22 mouse cellular contexts compared by ENCODE assay signal in genomic region chr9:41141026-41141425, GRCm38 (mm10). TPM values are rescaled to one million over a fixed set of nuclear protein-coding genes. Genes with fewer than 3 reads are reported as not detected.
DNase-seq lines count a peak whose midpoint lies in the region; ATAC-seq and TF ChIP-seq lines count a peak whose summit lies in the region.
"Had no signal": no experiment of that assay in that cellular context is flagged by ENCODE, and none has a peak within 500 bp of the region (broad histone marks: within the 10 kb centered on the region; RNA-seq: fewer than 3 reads in every experiment).

No protein-coding gene starts in this region.

- no peak for TF ChIP-seq RAD21 in MEL (IDR thresholded peaks at IDR 0.05; ENCODE audit: low read depth, low read length)

- peaks cover 0 to 40% of the 10 kb centered on the region in 2 experiments; a peak in 2 of 4 replicates for H3K36me3 ChIP-seq in MEL (ENCODE audit: control insufficient read depth in 1 of 2, insufficient read depth in 2 of 2, low read length in 2 of 2)
- no peaks in the 10 kb centered on the region for H3K36me3 ChIP-seq in splenic B cell, adult 2 months (ENCODE audit: control insufficient read depth, insufficient read depth, low read length, poor library complexity, severe bottlenecking)
- H3K36me3 ChIP-seq in midbrain, embryonic 14.5 days (ENCODE audit: control insufficient read depth, insufficient read depth, low read length): no peaks in the 10 kb centered on the region
- H3K36me3 ChIP-seq: embryonic facial prominence, embryonic 12.5 days; heart, embryonic 13.5 days; limb, embryonic 15.5 days; liver, embryonic 15.5 days; neural tube, embryonic 12.5 days had no signal

- no peak for TF ChIP-seq EP300 in MEL (IDR thresholded peaks at IDR 0.05; ENCODE audit: low read depth in 1 of 2, low read length in 2 of 2)

- no peak overlapping the region for H3K4me3 ChIP-seq in MEL (ENCODE audit: control insufficient read depth in 1 of 2, insufficient read depth in 1 of 2, low read depth in 2 of 2, low read length in 2 of 2)
- H3K4me3 ChIP-seq in midbrain, embryonic 14.5 days (replicated peaks; ENCODE audit: low read depth, low read length): no peak overlapping the region
- H3K4me3 ChIP-seq: embryonic facial prominence, embryonic 12.5 days; erythroblast, embryonic 14.5 days; forebrain, embryonic 13.5 days; heart, embryonic 13.5 days; limb, embryonic 15.5 days; liver, embryonic 15.5 days; neural tube, embryonic 12.5 days had no signal

- H3K79me2 ChIP-seq in MEL (ENCODE audit: control insufficient read depth, insufficient read depth, low read length, poor library complexity): no peaks in the 10 kb centered on the region

- no peak overlapping the region for H3K27ac ChIP-seq in MEL (ENCODE audit: control insufficient read depth, low read depth, low read length)
- H3K27ac ChIP-seq in midbrain, embryonic 14.5 days (replicated peaks; ENCODE audit: low read depth, low read length): no peak overlapping the region
- H3K27ac ChIP-seq: embryonic facial prominence, embryonic 12.5 days; forebrain, embryonic 13.5 days; heart, embryonic 13.5 days; hindbrain, embryonic 14.5 days; kidney, postnatal 0 days; limb, embryonic 15.5 days; liver, embryonic 15.5 days; neural tube, embryonic 12.5 days had no signal

- H3K4me1 ChIP-seq in MEL (ENCODE audit: control insufficient read depth in 1 of 2, insufficient read depth in 2 of 2, low read length in 2 of 2): peaks cover 26 to 50% of the 10 kb centered on the region in 2 experiments
- no peaks in the 10 kb centered on the region for H3K4me1 ChIP-seq in midbrain, embryonic 14.5 days (ENCODE audit: control insufficient read depth, insufficient read depth, low read length)
- H3K4me1 ChIP-seq: embryonic facial prominence, embryonic 12.5 days; forebrain, embryonic 13.5 days; neural tube, embryonic 12.5 days had no signal

- no peak overlapping the region for H3K9ac ChIP-seq in MEL (ENCODE audit: control insufficient read depth, low read depth, low read length, poor library complexity, severe bottlenecking)
- no peak overlapping the region for H3K9ac ChIP-seq in midbrain, embryonic 14.5 days (replicated peaks; ENCODE audit: low read length)
- H3K9ac ChIP-seq: embryonic facial prominence, embryonic 12.5 days; forebrain, embryonic 13.5 days; heart, embryonic 13.5 days; hindbrain, embryonic 14.5 days; limb, embryonic 15.5 days; liver, embryonic 15.5 days; neural tube, embryonic 12.5 days had no signal

- H3K9me3 ChIP-seq in MEL (replicated peaks; ENCODE audit: insufficient read depth, low read length): no peaks in the 10 kb centered on the region
- no peaks in the 10 kb centered on the region for H3K9me3 ChIP-seq in midbrain, embryonic 14.5 days (ENCODE audit: control insufficient read depth, low read length)
- H3K9me3 ChIP-seq: embryonic facial prominence, embryonic 12.5 days; forebrain, embryonic 13.5 days; heart, embryonic 13.5 days; limb, embryonic 15.5 days; liver, embryonic 15.5 days; megakaryocyte, embryonic 14.5 days; neural tube, embryonic 12.5 days had no signal

- no peak for TF ChIP-seq CTCF in MEL (IDR thresholded peaks at IDR 0.05 in 2 of 3, conservative IDR thresholded peaks at IDR 0.05 in 1 of 3; ENCODE audit: control insufficient read depth in 1 of 3, insufficient read depth in 1 of 3, low read depth in 2 of 3, low read length in 3 of 3, poor library complexity in 1 of 3, severe bottlenecking in 1 of 3)

- peak; percentile 57 for ATAC-seq in inflammation-experienced regulatory T-cells, adult 6 months
- ATAC-seq in midbrain, embryonic 14.5 days (ENCODE audit: low FRiP score, low TSS enrichment): no peak
- ATAC-seq: forebrain, embryonic 13.5 days; intestine, postnatal 0 days; Patski had no signal

- DNase-seq in CD4-positive helper T cell, adult 2 months (ENCODE audit: low read depth, low spot score): peak; percentile 67
- DNase-seq in MEL (ENCODE audit: low read depth, low spot score): peak; percentile 68
- DNase-seq in splenic B cell, adult 2 months (ENCODE audit: low read depth, low spot score): peak; percentile 44
- DNase-seq in midbrain, embryonic 14.5 days: no peak
- no peak for DNase-seq in Muller cell, postnatal 12 days (ENCODE audit: inconsistent ontology term)
- no peak for DNase-seq in cerebellum, adult 18-20 months
- DNase-seq: adrenal gland, postnatal 25 days; cerebellum, adult 11-12 months; heart, adult 11 months had no signal

- no peak for TF ChIP-seq POLR2A in MEL (IDR thresholded peaks at IDR 0.05; ENCODE audit: control insufficient read depth in 1 of 2, insufficient read depth in 1 of 2, low read depth in 1 of 2, low read length in 2 of 2, poor library complexity in 1 of 2)

- no peaks in the 10 kb centered on the region for H3K27me3 ChIP-seq in MEL (ENCODE audit: control insufficient read depth in 1 of 2, insufficient read depth in 2 of 2, low read length in 2 of 2)
- H3K27me3 ChIP-seq in splenic B cell, adult 2 months (ENCODE audit: control insufficient read depth, insufficient read depth, low read length, poor library complexity, severe bottlenecking): no peaks in the 10 kb centered on the region
- H3K27me3 ChIP-seq in midbrain, embryonic 14.5 days (ENCODE audit: control insufficient read depth, insufficient read depth, low read length): no peaks in the 10 kb centered on the region
- H3K27me3 ChIP-seq: embryonic facial prominence, embryonic 12.5 days; forebrain, embryonic 13.5 days; heart, embryonic 13.5 days; limb, embryonic 15.5 days; liver, embryonic 15.5 days; megakaryocyte, embryonic 14.5 days; neural tube, embryonic 12.5 days; Patski had no signal

- H3K4me2 ChIP-seq in midbrain, embryonic 14.5 days (ENCODE audit: low read length): no peak overlapping the region
- H3K4me2 ChIP-seq: embryonic facial prominence, embryonic 12.5 days; forebrain, embryonic 13.5 days; heart, embryonic 13.5 days; hindbrain, embryonic 14.5 days; limb, embryonic 15.5 days; liver, embryonic 15.5 days; neural tube, embryonic 12.5 days had no signal

- WGBS in midbrain, embryonic 14.5 days: 88% methylated on average over 2 of the region's 2 CpGs

TF ChIP-seq in MEL, 35 proteins besides CTCF, POLR2A, EP300 and RAD21:
- no peak for TF ChIP-seq NELFE (IDR thresholded peaks at IDR 0.05; ENCODE audit: low read depth, low read length)
- peak; percentile 46; the same call in 1 of the 2 replicates for TF ChIP-seq ELF1 (IDR thresholded peaks at IDR 0.05; ENCODE audit: low read depth, low read length)

RNA-seq across cellular contexts. Expression of gene Ubash3b, which starts 20.5 kb away (rescaled TPM):
- total RNA-seq in MEL (2012; rRNA removed): 5.4 and 6.8 TPM in 2 replicates
- 10 to 100 TPM in 1 of 2 experiments, not detected in 1; 11.3 TPM for polyA plus RNA-seq in MEL (2012; ENCODE audit: insufficient read depth in 1 of 2, insufficient read length in 2 of 2, low read depth in 1 of 2, low replicate concordance in 2 of 2, missing spikeins in 1 of 2)
- 10 to 100 TPM; 18.8 to 20.6 (median 20.2) TPM for polyA plus RNA-seq in inflammation-experienced regulatory T-cells, adult 6 months (2017; shearing (Covaris generic))
- 18.9 and 21.3 TPM in 2 replicates for polyA plus RNA-seq in midbrain, embryonic 14.5 days (2014; fragmentation: Nextera tagmentation; extraction: Ambion mirVana)

Comparison
In these comparisons a context has a peak if more than half of its experiments do, and no peak if none do; other contexts are left out.
1. DNase-seq: peak in CD4-positive helper T cell, adult 2 months (single experiment), MEL (single experiment) and splenic B cell, adult 2 months (single experiment); none in midbrain, embryonic 14.5 days (single experiment), Muller cell, postnatal 12 days (single experiment) and cerebellum, adult 18-20 months (0 of 2).